Mouse (Mus musculus) heart, embryonic 11.5 days (tissue): ENCODE data around the gene Olfr372. TPM values are rescaled to one million over a fixed set of nuclear protein-coding genes. Genes with fewer than 3 reads are reported as not detected.
"Not testable (repeated sequence)": the region's sequence is repeated elsewhere in the genome, so short reads cannot be mapped to it uniquely, and the experiment has no call there.

Experiments
- ATAC-seq: fragments of 200-750 bp; cut with Nextera tagmentation; replicated peaks from 2 replicates; pipeline ENCODE4 v1.8.0; 2017; ENCODE audit warnings: moderate library complexity; ENCODE audit not compliant: insufficient number of reproducible peaks, low FRiP score, low TSS enrichment
- H3K27ac ChIP-seq: fragments of 300-500 bp; sonication (generic); 2 replicates; pipeline ENCODE4 v1.5.1; 2014; ENCODE audit warnings: mild to moderate bottlenecking, low read depth, low read length
- H3K27me3 ChIP-seq: fragments of 300-500 bp; sonication (generic); 2 replicates; pipeline ENCODE4 v1.6.1; 2014; ENCODE audit warnings: mild to moderate bottlenecking, low read length, mixed read lengths; ENCODE audit not compliant: control insufficient read depth, insufficient read depth
- H3K36me3 ChIP-seq: fragments of 300-500 bp; sonication (generic); 2 replicates; pipeline ENCODE4 v1.6.1; 2014; ENCODE audit warnings: mild to moderate bottlenecking, low read length, moderate library complexity, mixed read lengths; ENCODE audit not compliant: control insufficient read depth, insufficient read depth
- H3K4me1 ChIP-seq: fragments of 300-500 bp; sonication (generic); 2 replicates; pipeline ENCODE4 v1.6.1; 2014; ENCODE audit warnings: low read length; ENCODE audit not compliant: control insufficient read depth, insufficient read depth
- H3K4me2 ChIP-seq: fragments of 300-500 bp; sonication (generic); 2 replicates; pipeline ENCODE4 v1.6.1; 2014; ENCODE audit warnings: mild to moderate bottlenecking, moderate library complexity
- H3K4me3 ChIP-seq: fragments of 300-500 bp; sonication (generic); 2 replicates; pipeline ENCODE4 v1.5.1; 2014; ENCODE audit warnings: low read depth, low read length
- H3K9ac ChIP-seq: fragments of 300-500 bp; sonication (generic); 2 replicates; pipeline ENCODE4 v1.6.1; 2014; ENCODE audit warnings: mild to moderate bottlenecking, low read depth, low read length, moderate library complexity
- H3K9me3 ChIP-seq: fragments of 300-500 bp; sonication (generic); replicated peaks from 2 replicates; pipeline ENCODE4 v1.6.1; 2016; ENCODE audit warnings: low read length; ENCODE audit not compliant: control insufficient read depth
- WGBS: fragments of 180-500 bp; shearing (Covaris S2); extraction: QIAGEN DNeasy Blood & Tissue Kit; methylation state at CpG from one replicate; pipeline ENCODE4 v1.1.7; 2014; ENCODE audit not compliant: insufficient replicate concordance; 5-methylcytosine and 5-hydroxymethylcytosine counted together
- polyA plus RNA-seq: library from polyadenylated mRNA; unstranded; fragments of >200 nt; fragmentation: Nextera tagmentation; extraction: Ambion mirVana; gene quantifications from 2 replicates; pipeline ENCODE4 v1.2.1, GENCODE M21; 2014

Olfr372 gene
- polyA plus RNA-seq, 1 experiment from 2014 or later, result not detected

- H3K4me3 ChIP-seq, H3K4me1 ChIP-seq, H3K27ac ChIP-seq, H3K4me2 ChIP-seq, ATAC-seq, H3K9me3 ChIP-seq, H3K9ac ChIP-seq, H3K36me3 ChIP-seq, H3K27me3 ChIP-seq: not testable (repeated sequence)
- 51% methylated on average over 2 of the region's 2 CpGs for WGBS
Measured at GRCm38 (mm10) chr8:72017339-72017738, 23.7 kb upstream of the Olfr372 start.

GRCm38 (mm10) chr8:72018141-72018540 is 22.9 kb upstream of the Olfr372 start:
- WGBS, result 84% methylated on average over 2 of the region's 2 CpGs
- H3K9ac ChIP-seq, result no peak overlapping the region
- no peak for ATAC-seq

GRCm38 (mm10) chr8:72019022-72019421 is 22.0 kb upstream of the Olfr372 start:
- H3K36me3 ChIP-seq, H3K4me3 ChIP-seq, H3K27ac ChIP-seq, H3K4me1 ChIP-seq, H3K27me3 ChIP-seq, H3K4me2 ChIP-seq, ATAC-seq, H3K9me3 ChIP-seq, H3K9ac ChIP-seq: not testable (repeated sequence)
- WGBS, result 73% methylated on average over 1 of the region's 1 CpGs

More at GRCm38 (mm10) chr8:72018141-72018540, 22.9 kb upstream of the Olfr372 start:
- Histone ChIP-seq H3K4me3 (no peak overlapping the region), H3K4me2 (no peak overlapping the region), H3K9me3 (no peaks in the 10 kb centered on the region), H3K4me1 (no peaks in the 10 kb centered on the region), H3K27ac (no peak overlapping the region), H3K27me3 (no peaks in the 10 kb centered on the region), H3K36me3 (no peaks in the 10 kb centered on the region)

- 53% methylated on average over 2 of the region's 2 CpGs for WGBS
- no peak overlapping the region for H3K4me2 ChIP-seq
- H3K4me1 ChIP-seq, result no peaks in the 10 kb centered on the region
- H3K9me3 ChIP-seq, result no peaks in the 10 kb centered on the region
- ATAC-seq, result no peak
- H3K27ac ChIP-seq, result no peak overlapping the region
- H3K36me3 ChIP-seq, result no peaks in the 10 kb centered on the region
- no peak overlapping the region for H3K4me3 ChIP-seq
- H3K27me3 ChIP-seq, result no peaks in the 10 kb centered on the region
- no peak overlapping the region for H3K9ac ChIP-seq
Measured at GRCm38 (mm10) chr8:72019816-72020215, 21.2 kb upstream of the Olfr372 start.

- not testable (repeated sequence) for H3K36me3 ChIP-seq, ATAC-seq, H3K4me2 ChIP-seq, H3K27ac ChIP-seq, H3K9ac ChIP-seq, H3K4me1 ChIP-seq, H3K9me3 ChIP-seq, H3K27me3 ChIP-seq, H3K4me3 ChIP-seq
- WGBS, result 17% methylated on average over 4 of the region's 9 CpGs
Measured at GRCm38 (mm10) chr8:72024886-72025285, 16.1 kb upstream of the Olfr372 start.

GRCm38 (mm10) chr8:72032926-72033325 is 8.1 kb upstream of the Olfr372 start:
- H3K36me3 ChIP-seq, H3K27ac ChIP-seq, H3K9ac ChIP-seq, H3K9me3 ChIP-seq, H3K4me1 ChIP-seq, H3K4me3 ChIP-seq, H3K4me2 ChIP-seq, ATAC-seq, H3K27me3 ChIP-seq: not testable (repeated sequence)
- WGBS, result 44% methylated on average over 4 of the region's 4 CpGs

GRCm38 (mm10) chr8:72042493-72042892 is 1.5 kb downstream of the Olfr372 start:
- Histone ChIP-seq H3K4me1 (no peaks in the 10 kb centered on the region), H3K4me2 (no peak overlapping the region), H3K9me3 (no peaks in the 10 kb centered on the region), H3K4me3 (no peak overlapping the region), H3K27me3 (no peaks in the 10 kb centered on the region), H3K36me3 (no peaks in the 10 kb centered on the region), H3K27ac (no peak overlapping the region), H3K9ac (no peak overlapping the region)
- 55% methylated on average over 1 of the region's 1 CpGs for WGBS
- no peak for ATAC-seq

GRCm38 (mm10) chr8:72054633-72055032 is 13.6 kb downstream of the Olfr372 start:
- H3K4me1 ChIP-seq, H3K36me3 ChIP-seq, H3K27me3 ChIP-seq, H3K4me3 ChIP-seq, ATAC-seq, H3K27ac ChIP-seq, H3K9ac ChIP-seq, H3K9me3 ChIP-seq, H3K4me2 ChIP-seq: not testable (repeated sequence)

- H3K36me3 ChIP-seq, H3K4me3 ChIP-seq, ATAC-seq, H3K4me2 ChIP-seq, H3K9me3 ChIP-seq, H3K27ac ChIP-seq, H3K9ac ChIP-seq, H3K4me1 ChIP-seq, H3K27me3 ChIP-seq: not testable (repeated sequence)
- 86% methylated on average over 3 of the region's 4 CpGs for WGBS
Measured at GRCm38 (mm10) chr8:72057643-72058042, 16.6 kb downstream of the Olfr372 start.
